Mouse (Mus musculus) macrophage (primary cell): ENCODE results near the gene Ppm1d. TPM values are rescaled to one million over a fixed set of nuclear protein-coding genes. Genes with fewer than 3 reads are reported as not detected.

Source experiments
- H3K27ac ChIP-seq: fragments of 350-480 bp; formaldehyde crosslinking; 2 replicates; pipeline ENCODE4 v1.9.0; 2021
- H3K36me3 ChIP-seq: fragments of 350-480 bp; formaldehyde crosslinking; 2 replicates; pipeline ENCODE4 v1.9.0; 2021; ENCODE audit errors: inconsistent target
- H3K4me3 ChIP-seq: fragments of 350-480 bp; formaldehyde crosslinking; 2 replicates; pipeline ENCODE4 v1.9.0; 2021; ENCODE audit errors: inconsistent target
- H3K79me2 ChIP-seq: fragments of 350-480 bp; formaldehyde crosslinking; 2 replicates; pipeline ENCODE4 v1.9.0; 2021; ENCODE audit errors: inconsistent target
- WGBS: methylation state at CpG from one replicate; pipeline ENCODE4 v1.1.7; 2026; ENCODE audit warnings: inconsistent platforms; ENCODE audit not compliant: missing documents; 5-methylcytosine and 5-hydroxymethylcytosine counted together
- polyA plus RNA-seq: library from polyadenylated mRNA; stranded (reverse); fragments of 250-400 nt; gene quantifications from 3 replicates; pipeline ENCODE4 v1.2.4, GENCODE M21; 2018; ENCODE audit warnings: inconsistent platforms
- total RNA-seq, 78 experiments: library from RNA; depleted of rRNA; stranded (reverse); fragments of 250-400 nt; gene quantifications; 1 replicate in 9 of 78; 2 replicates in 24 of 78; 3 replicates in 43 of 78; 4 replicates in 2 of 78; pipeline ENCODE4 v1.2.4; 2018; ENCODE audit warnings: inconsistent platforms in 56 of 78

Gene Ppm1d
- total RNA-seq (2018; cell fraction: chromatin; rRNA removed): 10 to 100 TPM in 7 of 26 experiments, 1 to 10 TPM in 19; 3.8 to 16.5 (median 8.3) TPM
- 10 to 100 TPM in 4 of 26 experiments, 1 to 10 TPM in 22; 5.0 to 11.0 (median 7.8) TPM for total RNA-seq (2018; cell fraction: cytosol; rRNA removed)
- total RNA-seq (2018; cell fraction: nucleus; rRNA removed): 10 to 100 TPM in 8 of 26 experiments, 1 to 10 TPM in 18; 5.4 to 13.4 (median 8.3) TPM
- 5.7 to 10.9 TPM (median 7.2 TPM) in 3 replicates for polyA plus RNA-seq

DNA sequence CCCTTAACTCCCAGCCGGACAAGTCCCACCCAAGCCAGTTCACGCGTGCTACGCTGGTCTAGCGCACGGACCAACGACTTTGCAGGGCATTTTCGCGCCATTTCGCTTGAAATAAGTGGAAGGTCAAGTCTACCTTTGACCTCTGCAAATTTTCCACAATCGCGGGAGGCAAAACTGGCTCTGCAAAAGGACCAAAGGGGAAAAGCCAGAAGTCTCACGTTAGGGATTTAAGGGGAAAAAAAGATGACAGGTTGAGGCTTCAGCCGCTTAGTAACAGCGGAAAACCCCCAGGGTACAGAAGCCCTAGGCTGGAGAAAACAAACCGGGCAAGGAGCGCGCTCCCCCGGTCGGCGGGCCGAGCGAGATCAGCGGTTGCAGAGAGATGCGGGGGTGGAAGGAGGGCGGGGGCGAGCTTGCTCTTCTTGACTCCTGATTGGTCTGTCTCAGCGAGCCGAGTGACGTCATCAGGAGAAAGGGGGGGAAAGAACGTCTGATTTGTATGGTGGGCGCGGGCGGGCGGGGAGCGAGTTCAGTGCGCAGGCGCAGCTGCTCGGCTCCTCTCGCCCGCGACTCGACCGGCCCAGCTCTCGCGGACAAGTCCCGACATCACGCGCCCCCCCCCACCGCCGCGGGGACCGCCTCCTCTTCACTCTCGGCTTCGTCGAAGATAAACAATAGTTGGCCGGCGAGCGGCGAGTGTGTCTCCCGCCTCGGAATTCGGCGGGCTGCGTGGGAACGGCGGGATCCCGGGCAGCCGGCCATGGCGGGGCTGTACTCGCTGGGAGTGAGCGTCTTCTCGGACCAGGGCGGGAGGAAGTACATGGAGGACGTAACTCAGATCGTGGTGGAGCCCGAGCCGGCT, at the start of gene Ppm1d:
TSS of gene Ppm1d (plus strand) at position 532 of the 862 bp plus-strand sequence.
- 1% methylated on average over 62 of the region's 78 CpGs for WGBS
- peak within 1 kb of the TSS; percentile 86 for H3K4me3 ChIP-seq
- H3K79me2 ChIP-seq: peaks cover 43% of the 10 kb centered on the region
- H3K36me3 ChIP-seq: no peaks in the 10 kb centered on the region
- H3K27ac ChIP-seq: peak within 1 kb of the TSS; percentile 78

- Histone ChIP-seq H3K79me2 (no peaks in the 10 kb centered on the region), H3K27ac (no peak overlapping the region), H3K36me3 (no peaks in the 10 kb centered on the region), H3K4me3 (no peak overlapping the region)
- 48% methylated on average over 4 of the region's 5 CpGs for WGBS
Observed at GRCm38 (mm10) chr11:85264635-85265034, 46.4 kb upstream of the Ppm1d start.

GRCm38 (mm10) chr11:85267393-85267792, 43.7 kb upstream of the Ppm1d start:
- H3K27ac ChIP-seq: no peak overlapping the region
- no peaks in the 10 kb centered on the region for H3K36me3 ChIP-seq
- no peak overlapping the region for H3K4me3 ChIP-seq
- no peaks in the 10 kb centered on the region for H3K79me2 ChIP-seq
- 100% methylated on average over 1 of the region's 1 CpGs for WGBS

GRCm38 (mm10) chr11:85270631-85271030, 40.4 kb upstream of the Ppm1d start:
- Histone ChIP-seq H3K4me3 (no peak overlapping the region), H3K79me2 (no peaks in the 10 kb centered on the region), H3K36me3 (no peaks in the 10 kb centered on the region), H3K27ac (no peak overlapping the region)
- WGBS: 51% methylated on average over 3 of the region's 3 CpGs

DNA sequence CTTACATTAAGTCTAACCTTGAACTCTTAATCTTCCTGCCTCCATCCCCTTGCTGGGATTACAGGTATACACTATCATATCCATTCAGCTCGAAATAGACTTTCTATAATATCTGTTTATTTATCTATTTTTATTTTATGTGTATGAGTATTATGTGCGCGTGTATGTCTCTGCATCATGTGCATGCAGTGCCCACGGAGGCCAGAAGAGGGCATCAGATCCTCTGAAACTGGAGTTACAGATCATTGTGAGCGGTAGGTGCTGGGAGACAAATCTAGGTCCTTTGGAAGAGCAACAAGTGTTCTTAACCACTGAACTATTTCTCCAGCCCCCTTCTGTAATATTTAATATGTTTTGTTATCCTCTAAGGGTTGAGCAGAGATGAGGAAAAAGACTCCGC, 37.7 kb upstream of the Ppm1d start:
- H3K27ac ChIP-seq: no peak overlapping the region
- no peaks in the 10 kb centered on the region for H3K79me2 ChIP-seq
- no peaks in the 10 kb centered on the region for H3K36me3 ChIP-seq
- no peak overlapping the region for H3K4me3 ChIP-seq
- WGBS: 70% methylated on average over 5 of the region's 6 CpGs

- Histone ChIP-seq H3K4me3 (no peak overlapping the region), H3K27ac (no peak overlapping the region), H3K79me2 (no peaks in the 10 kb centered on the region), H3K36me3 (no peaks in the 10 kb centered on the region)
- 57% methylated on average over 5 of the region's 5 CpGs for WGBS
Observed at GRCm38 (mm10) chr11:85275151-85275550, 35.9 kb upstream of the Ppm1d start.

DNA sequence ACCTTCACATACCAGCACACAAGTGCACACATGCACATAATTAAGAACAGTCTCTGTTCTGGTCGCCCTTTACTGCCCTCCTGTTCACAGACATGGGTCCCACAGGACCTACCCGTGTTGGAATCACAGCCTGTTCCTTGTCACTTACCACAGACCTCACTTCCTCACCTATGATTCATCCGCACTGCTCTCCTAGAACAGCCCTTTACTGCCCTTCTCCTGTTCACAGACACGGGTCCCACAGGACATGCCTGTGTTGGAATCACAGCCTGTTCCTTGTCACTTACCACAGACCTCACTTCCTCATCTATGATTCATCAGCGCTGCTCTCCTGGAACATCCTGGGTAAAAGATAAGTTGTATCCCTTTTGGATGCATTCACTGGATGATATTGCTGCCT, 33.4 kb upstream of the Ppm1d start:
- H3K36me3 ChIP-seq: no peaks in the 10 kb centered on the region
- H3K27ac ChIP-seq: no peak overlapping the region
- 28% methylated on average over 5 of the region's 5 CpGs for WGBS
- no peak overlapping the region for H3K4me3 ChIP-seq
- H3K79me2 ChIP-seq: no peaks in the 10 kb centered on the region

GRCm38 (mm10) chr11:85278175-85278574, 32.9 kb upstream of the Ppm1d start:
- H3K79me2 ChIP-seq: no peaks in the 10 kb centered on the region
- no peaks in the 10 kb centered on the region for H3K36me3 ChIP-seq
- H3K4me3 ChIP-seq: no peak overlapping the region
- WGBS: 83% methylated on average over 1 of the region's 1 CpGs
- no peak overlapping the region for H3K27ac ChIP-seq

DNA sequence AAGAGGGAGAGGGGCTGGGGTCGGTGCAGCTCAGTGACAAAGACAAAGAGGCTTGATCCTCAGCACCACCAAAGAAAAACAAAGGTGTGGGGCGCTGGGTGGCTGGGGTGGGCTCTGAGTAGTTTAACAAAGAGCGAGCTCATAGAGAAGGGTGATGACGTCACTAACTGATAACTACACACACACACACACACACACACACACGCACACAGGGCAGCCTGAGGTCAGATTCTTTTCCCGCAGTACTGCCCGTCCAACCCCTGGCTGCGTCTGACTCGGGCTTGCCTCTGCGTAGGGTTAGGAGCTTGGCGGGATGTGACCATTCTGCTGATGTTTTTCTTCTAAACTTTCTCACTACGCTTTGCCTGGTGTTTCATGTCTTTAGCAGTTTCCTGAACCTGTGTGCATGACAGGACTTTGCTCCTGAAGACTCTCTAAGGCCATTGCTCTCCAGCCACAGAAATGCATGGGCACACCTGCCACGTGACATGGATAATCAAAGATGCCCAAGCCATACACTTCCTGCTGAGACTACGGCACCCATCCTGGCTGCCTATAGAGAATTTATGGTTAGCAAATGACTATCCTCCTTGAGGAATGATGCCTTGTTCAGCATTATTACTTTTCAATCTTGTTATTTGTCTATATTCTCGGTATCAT, 29.7 kb upstream of the Ppm1d start:
- no peak overlapping the region for H3K4me3 ChIP-seq
- no peaks in the 10 kb centered on the region for H3K79me2 ChIP-seq
- H3K36me3 ChIP-seq: no peaks in the 10 kb centered on the region
- H3K27ac ChIP-seq: no peak overlapping the region
- 88% methylated on average over 15 of the region's 15 CpGs for WGBS

- H3K79me2 ChIP-seq: no peaks in the 10 kb centered on the region
- no peaks in the 10 kb centered on the region for H3K36me3 ChIP-seq
- WGBS: 94% methylated on average over 12 of the region's 13 CpGs
- H3K4me3 ChIP-seq: no peak overlapping the region
- no peak overlapping the region for H3K27ac ChIP-seq
Observed at GRCm38 (mm10) chr11:85297953-85298352, 13.1 kb upstream of the Ppm1d start.

- Histone ChIP-seq H3K79me2 (no peaks in the 10 kb centered on the region), H3K36me3 (no peaks in the 10 kb centered on the region), H3K4me3 (no peak overlapping the region), H3K27ac (no peak overlapping the region)
- WGBS: 51% methylated on average over 2 of the region's 2 CpGs
Observed at GRCm38 (mm10) chr11:85299880-85300279, 11.2 kb upstream of the Ppm1d start.

GRCm38 (mm10) chr11:85301161-85301560, 9.9 kb upstream of the Ppm1d start:
- 89% methylated on average over 1 of the region's 3 CpGs for WGBS
- Histone ChIP-seq H3K79me2 (no peaks in the 10 kb centered on the region), H3K4me3 (no peak overlapping the region), H3K27ac (no peak overlapping the region), H3K36me3 (no peaks in the 10 kb centered on the region)

DNA sequence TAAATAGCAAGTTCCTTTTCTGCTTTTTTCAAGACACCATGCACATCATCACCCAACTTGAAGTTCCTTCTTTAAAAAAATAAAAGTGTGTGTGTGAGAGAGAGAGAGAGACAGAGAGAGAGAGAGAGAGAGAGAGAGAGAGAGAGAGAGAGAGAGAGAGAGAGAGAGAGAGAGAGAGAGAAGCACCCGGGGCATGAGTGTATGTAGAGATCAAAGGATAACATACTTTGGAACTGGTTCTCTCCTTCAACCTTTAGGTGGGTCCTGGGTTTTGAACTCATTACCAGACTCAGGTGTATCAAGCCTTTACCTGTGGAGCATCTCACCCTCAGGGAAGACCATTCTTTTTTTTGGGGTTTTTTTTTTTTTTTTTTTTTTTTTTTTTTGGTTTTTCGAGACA, 9.2 kb upstream of the Ppm1d start:
- no peaks in the 10 kb centered on the region for H3K79me2 ChIP-seq
- WGBS: 90% methylated on average over 2 of the region's 2 CpGs

DNA sequence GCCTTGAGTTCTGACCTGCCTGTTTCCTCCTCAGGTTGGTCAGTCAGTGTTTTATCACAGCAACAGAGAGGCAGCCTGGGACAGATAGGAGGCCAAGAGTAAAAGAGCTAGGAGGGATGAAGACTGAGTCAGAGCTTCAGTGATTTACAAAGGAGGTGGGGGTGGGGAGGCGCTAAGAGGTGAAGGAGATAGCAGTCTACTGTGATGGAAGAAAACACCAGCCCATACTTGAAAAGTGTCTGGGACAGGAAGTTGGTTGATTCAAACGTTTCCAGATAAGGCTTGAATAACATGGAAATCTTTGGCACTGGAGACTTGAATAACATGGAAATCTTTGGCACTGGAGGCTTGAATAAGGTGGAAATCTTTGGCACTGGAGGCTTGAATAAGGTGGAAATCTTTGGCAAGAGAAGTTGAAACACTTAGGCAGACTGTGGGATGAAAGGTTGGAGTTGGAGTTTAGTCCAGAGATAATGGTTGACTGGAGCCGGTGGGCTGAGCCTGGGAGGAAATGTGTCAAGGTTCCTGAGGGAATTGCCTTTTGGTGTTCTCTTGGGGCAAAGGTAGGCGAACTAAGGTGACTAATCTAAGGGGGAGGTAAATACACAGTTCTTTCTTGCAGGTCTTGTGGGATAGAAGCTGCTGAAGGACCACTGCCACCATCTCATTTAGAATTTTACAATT, 4.3 kb upstream of the Ppm1d start:
- Histone ChIP-seq H3K36me3 (no peaks in the 10 kb centered on the region), H3K4me3 (no peak overlapping the region), H3K79me2 (peaks cover under 1% of the 10 kb centered on the region), H3K27ac (no peak overlapping the region)
- 76% methylated on average over 4 of the region's 4 CpGs for WGBS

More for the DNA sequence above, 9.2 kb upstream of the Ppm1d start:
- H3K36me3 ChIP-seq: no peaks in the 10 kb centered on the region
- no peak overlapping the region for H3K4me3 ChIP-seq
- no peak overlapping the region for H3K27ac ChIP-seq
